Mouse (Mus musculus): ENCODE measurements around the gene Cfap99. TPM values are rescaled to one million over a fixed set of nuclear protein-coding genes. Genes with fewer than 3 reads are reported as not detected.

Cfap99 gene
- polyA plus RNA-seq, 1 experiment from 2014 or later: 0.15 TPM

- Histone ChIP-seq H3K36me3 (replicated peaks; ENCODE audit: control insufficient read depth, insufficient read depth) (no peaks in the 10 kb centered on the region), H3K27ac (no peak overlapping the region), H3K9me3 (ENCODE audit: control insufficient read depth, low read length) (no peaks in the 10 kb centered on the region), H3K4me3 (replicated peaks; ENCODE audit: low read length) (peak overlapping the region; percentile 77), H3K9ac (no peak overlapping the region), H3K4me2 (replicated peaks) (peak overlapping the region; percentile 92), H3K4me1 (replicated peaks; ENCODE audit: control insufficient read depth, insufficient read depth, low read length) (peaks cover 10% of the 10 kb centered on the region), H3K27me3 (ENCODE audit: control insufficient read depth, insufficient read depth, low read length) (peaks cover 24% of the 10 kb centered on the region)
- DNase-seq (ENCODE audit: low spot score): no peak
- ATAC-seq (ENCODE audit: low FRiP score): no peak
- WGBS: 2% methylated on average over 11 of the region's 11 CpGs
Measured at GRCm38 (mm10) chr5:34286516-34286915, 1.9 kb upstream of the Cfap99 start.

- peak; percentile 47 for DNase-seq (ENCODE audit: low spot score)
- H3K27ac ChIP-seq: no peak overlapping the region
Measured at GRCm38 (mm10) chr5:34287001-34287837, 1.2 kb upstream of the Cfap99 start.

DNA sequence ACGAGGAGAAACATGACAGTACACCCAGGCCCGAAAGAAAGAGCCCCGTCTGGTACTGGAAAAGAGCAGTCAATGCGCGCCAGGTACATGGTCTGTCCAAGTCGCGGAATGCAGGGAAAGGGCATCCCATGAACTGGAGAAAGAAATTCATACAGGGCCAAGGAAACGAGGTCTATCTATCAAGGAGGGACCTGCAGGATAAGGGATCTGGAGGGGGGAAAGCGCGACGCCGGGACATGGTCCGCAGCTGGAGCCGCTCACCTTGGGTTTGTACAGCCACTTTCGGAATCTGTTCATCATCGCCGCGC, 608 bp upstream of the Cfap99 start:
- Histone ChIP-seq H3K9ac (peak overlapping the region; percentile 75), H3K27me3 (ENCODE audit: control insufficient read depth, insufficient read depth, low read length) (peaks cover 24% of the 10 kb centered on the region), H3K4me3 (replicated peaks; ENCODE audit: low read length) (peak overlapping the region; percentile 77), H3K27ac (no peak overlapping the region), H3K36me3 (replicated peaks; ENCODE audit: control insufficient read depth, insufficient read depth) (no peaks in the 10 kb centered on the region), H3K4me1 (replicated peaks; ENCODE audit: control insufficient read depth, insufficient read depth, low read length) (peaks cover 10% of the 10 kb centered on the region), H3K9me3 (ENCODE audit: control insufficient read depth, low read length) (no peaks in the 10 kb centered on the region), H3K4me2 (replicated peaks) (peak overlapping the region; percentile 92)
- peak; percentile 1; the same call in 1 of the 2 replicates for ATAC-seq (ENCODE audit: low FRiP score)
- DNase-seq (ENCODE audit: low spot score): no peak
- under 1% methylated on average over 18 of the region's 18 CpGs for WGBS

More at GRCm38 (mm10) chr5:34287001-34287837, 1.2 kb upstream of the Cfap99 start:
- peaks cover 24% of the 10 kb centered on the region for H3K27me3 ChIP-seq (ENCODE audit: control insufficient read depth, insufficient read depth, low read length)
- H3K4me1 ChIP-seq (replicated peaks; ENCODE audit: control insufficient read depth, insufficient read depth, low read length): peaks cover 10% of the 10 kb centered on the region
- WGBS: under 1% methylated on average over 54 of the region's 54 CpGs
- peak overlapping the region; percentile 77 for H3K4me3 ChIP-seq (replicated peaks; ENCODE audit: low read length)
- H3K36me3 ChIP-seq (replicated peaks; ENCODE audit: control insufficient read depth, insufficient read depth): no peaks in the 10 kb centered on the region
- ATAC-seq (ENCODE audit: low FRiP score): no peak
- no peaks in the 10 kb centered on the region for H3K9me3 ChIP-seq (ENCODE audit: control insufficient read depth, low read length)
- H3K4me2 ChIP-seq (replicated peaks): peak overlapping the region; percentile 92
- peak overlapping the region; percentile 75 for H3K9ac ChIP-seq

- H3K36me3 ChIP-seq (replicated peaks; ENCODE audit: control insufficient read depth, insufficient read depth): no peaks in the 10 kb centered on the region
- WGBS: 57% methylated on average over 2 of the region's 2 CpGs
- H3K4me2 ChIP-seq (replicated peaks): peak overlapping the region; percentile 92; the same call in 1 of the 2 replicates
- H3K9ac ChIP-seq: no peak overlapping the region
- H3K4me3 ChIP-seq (replicated peaks; ENCODE audit: low read length): 0 out of 2 replicates have a peak overlapping the region, but pooled peaks have one; percentile 4
- no peak overlapping the region for H3K27ac ChIP-seq
- ATAC-seq (ENCODE audit: low FRiP score) (no peak), DNase-seq (ENCODE audit: low spot score) (no peak)
- H3K27me3 ChIP-seq (ENCODE audit: control insufficient read depth, insufficient read depth, low read length): peaks cover 24% of the 10 kb centered on the region
- H3K9me3 ChIP-seq (ENCODE audit: control insufficient read depth, low read length): no peaks in the 10 kb centered on the region
- H3K4me1 ChIP-seq (replicated peaks; ENCODE audit: control insufficient read depth, insufficient read depth, low read length): peaks cover 10% of the 10 kb centered on the region
Measured at GRCm38 (mm10) chr5:34289286-34289685, 886 bp downstream of the Cfap99 start.

- WGBS: 76% methylated on average over 6 of the region's 6 CpGs
- Histone ChIP-seq H3K27ac (no peak overlapping the region), H3K27me3 (ENCODE audit: control insufficient read depth, insufficient read depth, low read length) (no peaks in the 10 kb centered on the region), H3K36me3 (replicated peaks; ENCODE audit: control insufficient read depth, insufficient read depth) (no peaks in the 10 kb centered on the region), H3K9me3 (ENCODE audit: control insufficient read depth, low read length) (no peaks in the 10 kb centered on the region), H3K9ac (no peak overlapping the region), H3K4me2 (replicated peaks) (no peak overlapping the region), H3K4me3 (replicated peaks; ENCODE audit: low read length) (no peak overlapping the region), H3K4me1 (replicated peaks; ENCODE audit: control insufficient read depth, insufficient read depth, low read length) (no peaks in the 10 kb centered on the region; the same call in 1 of the 2 replicates)
- DNase-seq (ENCODE audit: low spot score): no peak
- ATAC-seq (ENCODE audit: low FRiP score): no peak
Measured at GRCm38 (mm10) chr5:34293363-34293762, 5.0 kb downstream of the Cfap99 start.

DNA sequence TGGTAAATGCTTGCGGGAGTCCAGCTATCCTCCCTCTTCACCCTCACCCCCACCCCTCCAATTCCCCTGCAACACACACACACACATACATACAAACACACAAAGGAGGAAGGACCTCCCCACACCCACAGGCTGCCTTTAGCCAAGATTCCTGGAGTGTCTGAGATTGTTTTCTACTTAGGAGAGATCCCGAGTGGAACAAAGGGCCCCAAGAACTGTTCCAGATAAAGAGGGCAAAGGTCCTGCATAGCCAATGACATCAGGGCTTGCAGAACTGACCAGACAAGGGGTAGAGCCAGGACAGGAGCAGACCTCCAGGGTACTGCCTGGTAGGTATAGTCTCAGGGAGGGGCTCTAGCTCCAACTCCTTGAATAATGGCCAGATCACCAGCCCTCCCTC, 6.3 kb downstream of the Cfap99 start:
- H3K9me3 ChIP-seq (ENCODE audit: control insufficient read depth, low read length): no peaks in the 10 kb centered on the region
- no peak overlapping the region for H3K4me2 ChIP-seq (replicated peaks)
- H3K4me1 ChIP-seq (replicated peaks; ENCODE audit: control insufficient read depth, insufficient read depth, low read length): no peaks in the 10 kb centered on the region
- ATAC-seq (ENCODE audit: low FRiP score) (no peak), DNase-seq (ENCODE audit: low spot score) (no peak)
- no peaks in the 10 kb centered on the region for H3K27me3 ChIP-seq (ENCODE audit: control insufficient read depth, insufficient read depth, low read length)
- H3K4me3 ChIP-seq (replicated peaks; ENCODE audit: low read length): no peak overlapping the region
- WGBS: 32% methylated on average over 2 of the region's 2 CpGs
- no peak overlapping the region for H3K27ac ChIP-seq
- no peaks in the 10 kb centered on the region for H3K36me3 ChIP-seq (replicated peaks; ENCODE audit: control insufficient read depth, insufficient read depth)
- no peak overlapping the region for H3K9ac ChIP-seq

DNA sequence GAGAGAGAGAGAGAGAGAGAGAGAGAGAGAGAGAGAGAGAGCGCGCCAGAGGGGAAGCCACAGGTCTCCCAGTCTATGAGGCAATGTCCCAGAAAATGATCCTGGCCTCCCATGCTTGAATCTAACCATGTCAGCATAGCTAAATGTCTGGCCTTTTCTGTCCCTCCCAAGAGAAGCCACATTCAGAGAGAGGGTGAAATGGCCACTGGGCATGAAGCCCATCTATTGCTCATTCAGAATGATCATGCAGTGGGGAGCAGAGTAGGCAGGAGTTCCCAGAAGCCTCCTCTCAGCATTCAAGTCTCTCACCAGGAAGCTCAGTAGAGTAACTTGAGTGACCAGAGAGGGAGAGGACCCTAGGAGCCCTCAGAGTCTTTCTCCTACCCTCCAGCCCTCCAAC, 6.7 kb downstream of the Cfap99 start:
- DNase-seq (ENCODE audit: low spot score) (no peak), ATAC-seq (ENCODE audit: low FRiP score) (no peak)
- Histone ChIP-seq H3K9me3 (ENCODE audit: control insufficient read depth, low read length) (no peaks in the 10 kb centered on the region), H3K27ac (no peak overlapping the region), H3K27me3 (ENCODE audit: control insufficient read depth, insufficient read depth, low read length) (no peaks in the 10 kb centered on the region), H3K9ac (no peak overlapping the region), H3K4me1 (replicated peaks; ENCODE audit: control insufficient read depth, insufficient read depth, low read length) (no peaks in the 10 kb centered on the region), H3K4me2 (replicated peaks) (no peak overlapping the region), H3K4me3 (replicated peaks; ENCODE audit: low read length) (no peak overlapping the region), H3K36me3 (replicated peaks; ENCODE audit: control insufficient read depth, insufficient read depth) (no peaks in the 10 kb centered on the region)
- 95% methylated on average over 2 of the region's 2 CpGs for WGBS

GRCm38 (mm10) chr5:34298061-34298460, 9.7 kb downstream of the Cfap99 start:
- DNase-seq (ENCODE audit: low spot score) (no peak), ATAC-seq (ENCODE audit: low FRiP score) (no peak)
- WGBS: 57% methylated on average over 4 of the region's 4 CpGs
- Histone ChIP-seq H3K9ac (no peak overlapping the region), H3K9me3 (ENCODE audit: control insufficient read depth, low read length) (no peaks in the 10 kb centered on the region), H3K4me2 (replicated peaks) (no peak overlapping the region), H3K4me3 (replicated peaks; ENCODE audit: low read length) (no peak overlapping the region), H3K27me3 (ENCODE audit: control insufficient read depth, insufficient read depth, low read length) (no peaks in the 10 kb centered on the region), H3K36me3 (replicated peaks; ENCODE audit: control insufficient read depth, insufficient read depth) (no peaks in the 10 kb centered on the region), H3K4me1 (replicated peaks; ENCODE audit: control insufficient read depth, insufficient read depth, low read length) (no peaks in the 10 kb centered on the region), H3K27ac (no peak overlapping the region)

DNA sequence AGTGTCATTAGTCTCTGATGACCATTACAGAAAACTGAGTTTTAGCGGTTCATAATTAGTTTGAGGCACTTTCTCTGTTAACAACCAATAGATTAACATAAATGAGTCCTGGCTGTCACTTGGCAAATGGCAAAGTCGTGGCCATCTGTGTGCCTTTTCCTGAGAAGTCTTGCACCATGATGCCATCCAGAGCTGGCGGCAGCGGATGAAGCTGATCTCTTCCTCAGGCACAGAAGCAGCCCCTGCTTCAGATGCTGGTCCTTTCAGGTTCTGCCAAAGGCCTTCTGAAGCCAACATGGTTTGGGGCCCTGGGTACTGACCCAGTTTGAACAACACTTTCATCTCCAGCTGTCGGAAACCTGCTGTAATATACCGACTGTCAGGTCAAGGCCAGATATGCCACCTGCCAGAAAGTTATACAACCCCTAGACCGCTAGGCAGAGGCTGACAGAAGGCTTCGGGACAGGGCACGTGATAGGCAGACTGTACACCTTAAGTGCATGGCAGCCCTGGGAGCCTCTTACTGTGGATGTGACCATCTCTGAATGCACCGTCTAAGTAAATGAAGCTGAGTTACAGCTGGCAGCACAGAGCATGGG, 10.6 kb downstream of the Cfap99 start:
- Histone ChIP-seq H3K4me2 (replicated peaks) (no peak overlapping the region), H3K36me3 (replicated peaks; ENCODE audit: control insufficient read depth, insufficient read depth) (no peaks in the 10 kb centered on the region), H3K4me1 (replicated peaks; ENCODE audit: control insufficient read depth, insufficient read depth, low read length) (no peaks in the 10 kb centered on the region), H3K27me3 (ENCODE audit: control insufficient read depth, insufficient read depth, low read length) (no peaks in the 10 kb centered on the region), H3K27ac (no peak overlapping the region), H3K9ac (no peak overlapping the region), H3K9me3 (ENCODE audit: control insufficient read depth, low read length) (no peaks in the 10 kb centered on the region), H3K4me3 (replicated peaks; ENCODE audit: low read length) (no peak overlapping the region)
- ATAC-seq (ENCODE audit: low FRiP score) (no peak), DNase-seq (ENCODE audit: low spot score) (no peak)
- WGBS: 88% methylated on average over 10 of the region's 10 CpGs
